Mouse (Mus musculus): ENCODE measurements around the gene Slc5a6. TPM values are rescaled to one million over a fixed set of nuclear protein-coding genes. Genes with fewer than 3 reads are reported as not detected.

Slc5a6 gene
- polyA plus RNA-seq, 1 experiment from 2014 or later, result 6.5 TPM

DNA sequence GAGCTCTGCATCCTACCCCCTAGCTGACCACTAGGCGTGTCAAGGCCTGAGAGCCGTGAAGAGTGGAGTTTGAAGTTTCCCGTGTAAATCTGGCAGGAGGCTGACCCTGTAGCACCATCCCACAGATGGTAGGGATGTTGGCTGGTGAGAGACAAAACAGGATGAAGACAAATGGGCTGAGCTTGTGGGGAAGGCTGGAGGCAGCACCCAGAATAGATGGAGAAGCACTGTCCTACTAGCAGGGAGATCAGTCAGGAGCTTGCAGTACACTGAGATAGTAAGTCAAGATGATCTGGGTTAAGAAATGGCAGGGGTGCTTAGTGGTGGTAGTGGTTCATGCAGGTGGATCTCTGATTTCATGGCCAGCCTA lies 32.1 kb upstream of the Slc5a6 start:
- Histone ChIP-seq H3K9me3 (ENCODE audit: control insufficient read depth, low read length) (no peaks in the 10 kb centered on the region), H3K4me1 (ENCODE audit: control insufficient read depth in 2 of 2, insufficient read depth in 2 of 2, low read length in 2 of 2) (peaks cover 17 to 28% of the 10 kb centered on the region in 2 experiments), H3K27me3 (ENCODE audit: control insufficient read depth, insufficient read depth, low read length) (no peaks in the 10 kb centered on the region), H3K4me3 (ENCODE audit: control insufficient read depth in 1 of 2, insufficient read depth in 1 of 2, low read depth in 1 of 2, low read length in 2 of 2) (no peak overlapping the region), H3K27ac (replicated peaks in 1 of 2; ENCODE audit: control insufficient read depth in 1 of 2, insufficient read depth in 1 of 2, low read depth in 2 of 2, low read length in 2 of 2) (no peak overlapping the region), H3K9ac (ENCODE audit: low read length) (no peak overlapping the region), H3K4me2 (ENCODE audit: low read length) (no peak overlapping the region), H3K36me3 (ENCODE audit: control insufficient read depth, insufficient read depth, low read length) (peaks cover 34% of the 10 kb centered on the region)
- no peak for ATAC-seq (ENCODE audit: insufficient number of reproducible peaks, insufficient read depth, low FRiP score, low read depth)
- 60% methylated on average over 3 of the region's 3 CpGs for WGBS

DNA sequence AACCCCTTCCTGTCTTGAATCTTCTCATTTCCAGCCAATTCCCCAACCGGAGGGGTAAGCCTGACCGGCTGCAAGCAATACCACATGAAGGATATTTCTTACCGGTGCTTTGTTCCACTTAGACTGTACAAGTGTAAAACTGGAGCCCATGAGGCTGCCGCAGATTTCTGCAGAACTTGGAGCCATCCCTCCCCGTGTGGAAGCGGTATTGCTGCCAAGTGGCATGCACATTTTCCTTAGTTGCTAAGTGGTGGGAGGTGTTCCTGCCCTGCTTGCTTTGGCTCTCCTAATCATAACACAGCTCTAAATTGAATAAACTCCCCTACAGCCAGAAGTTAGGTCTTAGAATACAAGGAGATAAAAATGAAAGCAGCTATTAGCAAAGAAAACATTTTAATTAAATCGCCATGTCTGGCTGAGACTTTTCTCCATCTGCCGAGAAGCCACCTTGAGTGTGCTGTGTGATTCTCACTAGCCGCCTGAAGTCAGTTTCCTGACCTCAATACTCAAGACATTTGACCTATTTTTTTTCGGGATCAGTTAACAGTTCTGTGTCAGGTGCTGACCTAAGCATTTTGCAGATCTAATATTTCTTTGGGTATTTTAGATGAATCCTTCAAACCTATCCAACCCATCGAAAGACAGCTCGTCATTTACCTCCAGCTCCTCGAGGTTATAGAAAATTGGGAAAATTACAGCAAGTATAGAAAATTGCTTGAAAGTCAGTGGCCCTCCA lies 31.5 kb upstream of the Slc5a6 start:
- no peak for ATAC-seq (ENCODE audit: insufficient number of reproducible peaks, insufficient read depth, low FRiP score, low read depth)

DNA sequence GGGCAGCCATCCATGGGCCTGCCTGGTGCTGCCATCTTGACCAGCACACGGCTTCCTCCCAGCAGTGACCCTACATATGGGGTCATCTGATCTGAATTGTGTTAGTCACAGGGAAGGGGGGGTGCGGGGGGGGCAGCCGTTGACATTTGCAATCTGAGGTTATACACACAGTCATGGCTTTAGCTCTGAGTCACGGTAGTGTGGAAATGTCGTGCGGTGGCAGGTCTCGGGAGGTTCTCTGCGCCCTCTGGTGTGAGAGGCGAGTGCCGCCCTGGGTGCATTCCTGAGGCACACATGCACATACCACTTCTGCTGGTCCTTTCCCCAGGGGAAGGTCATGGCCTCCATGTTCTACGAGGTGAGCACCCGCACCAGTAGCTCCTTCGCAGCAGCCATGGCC lies 27.6 kb upstream of the Slc5a6 start:
- H3K4me2 ChIP-seq (ENCODE audit: low read length), result no peak overlapping the region

More for the DNA sequence above, 31.5 kb upstream of the Slc5a6 start:
- H3K4me1 ChIP-seq (ENCODE audit: control insufficient read depth in 2 of 2, insufficient read depth in 2 of 2, low read length in 2 of 2), result peaks cover 17 to 28% of the 10 kb centered on the region in 2 experiments
- no peaks in the 10 kb centered on the region for H3K27me3 ChIP-seq (ENCODE audit: control insufficient read depth, insufficient read depth, low read length)
- peaks cover 40% of the 10 kb centered on the region for H3K36me3 ChIP-seq (ENCODE audit: control insufficient read depth, insufficient read depth, low read length)
- no peak overlapping the region for H3K4me3 ChIP-seq (ENCODE audit: control insufficient read depth in 1 of 2, insufficient read depth in 1 of 2, low read depth in 1 of 2, low read length in 2 of 2)
- 0 out of 4 replicates have a peak overlapping the region, but pooled peaks of 1 of the 2 experiments have one; percentile 26 for H3K27ac ChIP-seq (replicated peaks in 1 of 2; ENCODE audit: control insufficient read depth in 1 of 2, insufficient read depth in 1 of 2, low read depth in 2 of 2, low read length in 2 of 2)
- no peaks in the 10 kb centered on the region for H3K9me3 ChIP-seq (ENCODE audit: control insufficient read depth, low read length)
- no peak overlapping the region for H3K9ac ChIP-seq (ENCODE audit: low read length)
- H3K4me2 ChIP-seq (ENCODE audit: low read length), result no peak overlapping the region
- WGBS, result 66% methylated on average over 13 of the region's 13 CpGs

GRCm38 (mm10) chr5:31073176-31073575 lies 24.5 kb upstream of the Slc5a6 start:
- Histone ChIP-seq H3K36me3 (ENCODE audit: control insufficient read depth, insufficient read depth, low read length) (peaks cover 99% of the 10 kb centered on the region), H3K4me2 (ENCODE audit: low read length) (no peak overlapping the region), H3K27ac (replicated peaks in 1 of 2; ENCODE audit: control insufficient read depth in 1 of 2, insufficient read depth in 1 of 2, low read depth in 2 of 2, low read length in 2 of 2) (no peak overlapping the region), H3K9me3 (ENCODE audit: control insufficient read depth, low read length) (no peaks in the 10 kb centered on the region), H3K27me3 (ENCODE audit: control insufficient read depth, insufficient read depth, low read length) (no peaks in the 10 kb centered on the region), H3K9ac (ENCODE audit: low read length) (no peak overlapping the region), H3K4me3 (ENCODE audit: control insufficient read depth in 1 of 2, insufficient read depth in 1 of 2, low read depth in 1 of 2, low read length in 2 of 2) (no peak overlapping the region), H3K4me1 (ENCODE audit: control insufficient read depth in 2 of 2, insufficient read depth in 2 of 2, low read length in 2 of 2) (no peaks in the 10 kb centered on the region)
- no peak for ATAC-seq (ENCODE audit: insufficient number of reproducible peaks, insufficient read depth, low FRiP score, low read depth)
- WGBS, result 91% methylated on average over 12 of the region's 12 CpGs

More for the DNA sequence above, 27.6 kb upstream of the Slc5a6 start:
- Histone ChIP-seq H3K9me3 (ENCODE audit: control insufficient read depth, low read length) (no peaks in the 10 kb centered on the region), H3K9ac (ENCODE audit: low read length) (no peak overlapping the region), H3K36me3 (ENCODE audit: control insufficient read depth, insufficient read depth, low read length) (peaks cover 78% of the 10 kb centered on the region), H3K27me3 (ENCODE audit: control insufficient read depth, insufficient read depth, low read length) (no peaks in the 10 kb centered on the region), H3K4me1 (ENCODE audit: control insufficient read depth in 2 of 2, insufficient read depth in 2 of 2, low read length in 2 of 2) (no peaks in the 10 kb centered on the region; a peak in 1 of 4 replicates), H3K4me3 (ENCODE audit: control insufficient read depth in 1 of 2, insufficient read depth in 1 of 2, low read depth in 1 of 2, low read length in 2 of 2) (no peak overlapping the region), H3K27ac (replicated peaks in 1 of 2; ENCODE audit: control insufficient read depth in 1 of 2, insufficient read depth in 1 of 2, low read depth in 2 of 2, low read length in 2 of 2) (no peak overlapping the region)
- 79% methylated on average over 13 of the region's 13 CpGs for WGBS
- no peak for ATAC-seq (ENCODE audit: insufficient number of reproducible peaks, insufficient read depth, low FRiP score, low read depth)

DNA sequence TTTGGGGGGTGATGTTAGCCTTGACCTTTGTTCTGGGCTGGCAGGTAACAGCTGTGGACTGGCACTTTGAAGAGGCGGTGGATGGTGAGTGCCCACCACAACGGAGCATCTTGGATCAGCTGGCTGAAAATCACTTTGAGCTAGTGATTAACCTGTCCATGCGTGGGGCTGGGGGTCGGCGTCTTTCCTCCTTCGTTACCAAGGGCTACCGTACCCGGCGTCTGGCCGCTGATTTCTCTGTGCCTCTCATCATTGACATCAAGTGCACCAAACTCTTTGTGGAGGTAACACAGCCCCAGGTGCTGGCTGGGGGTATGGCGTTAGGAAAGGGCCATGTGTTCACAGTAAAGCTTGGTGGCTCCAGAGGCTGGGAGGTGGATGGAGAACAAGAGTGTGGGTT lies 23.1 kb upstream of the Slc5a6 start:
- Histone ChIP-seq H3K9me3 (ENCODE audit: control insufficient read depth, low read length) (no peaks in the 10 kb centered on the region), H3K4me3 (ENCODE audit: control insufficient read depth in 1 of 2, insufficient read depth in 1 of 2, low read depth in 1 of 2, low read length in 2 of 2) (no peak overlapping the region), H3K27ac (replicated peaks in 1 of 2; ENCODE audit: control insufficient read depth in 1 of 2, insufficient read depth in 1 of 2, low read depth in 2 of 2, low read length in 2 of 2) (no peak overlapping the region), H3K36me3 (ENCODE audit: control insufficient read depth, insufficient read depth, low read length) (peaks cover 99% of the 10 kb centered on the region), H3K9ac (ENCODE audit: low read length) (no peak overlapping the region), H3K4me2 (ENCODE audit: low read length) (no peak overlapping the region), H3K4me1 (ENCODE audit: control insufficient read depth in 2 of 2, insufficient read depth in 2 of 2, low read length in 2 of 2) (no peaks in the 10 kb centered on the region), H3K27me3 (ENCODE audit: control insufficient read depth, insufficient read depth, low read length) (no peaks in the 10 kb centered on the region)
- WGBS, result 91% methylated on average over 11 of the region's 11 CpGs
- ATAC-seq (ENCODE audit: insufficient number of reproducible peaks, insufficient read depth, low FRiP score, low read depth), result no peak

- no peaks in the 10 kb centered on the region for H3K27me3 ChIP-seq (ENCODE audit: control insufficient read depth, insufficient read depth, low read length)
- no peak overlapping the region for H3K4me3 ChIP-seq (ENCODE audit: control insufficient read depth in 1 of 2, insufficient read depth in 1 of 2, low read depth in 1 of 2, low read length in 2 of 2)
- no peaks in the 10 kb centered on the region for H3K9me3 ChIP-seq (ENCODE audit: control insufficient read depth, low read length)
- H3K4me1 ChIP-seq (ENCODE audit: control insufficient read depth in 2 of 2, insufficient read depth in 2 of 2, low read length in 2 of 2), result no peaks in the 10 kb centered on the region
- H3K36me3 ChIP-seq (ENCODE audit: control insufficient read depth, insufficient read depth, low read length), result peaks cover 99% of the 10 kb centered on the region
- WGBS, result 74% methylated on average over 2 of the region's 2 CpGs
- no peak overlapping the region for H3K4me2 ChIP-seq (ENCODE audit: low read length)
- H3K9ac ChIP-seq (ENCODE audit: low read length), result no peak overlapping the region
- H3K27ac ChIP-seq (replicated peaks in 1 of 2; ENCODE audit: control insufficient read depth in 1 of 2, insufficient read depth in 1 of 2, low read depth in 2 of 2, low read length in 2 of 2), result no peak overlapping the region
- no peak for ATAC-seq (ENCODE audit: insufficient number of reproducible peaks, insufficient read depth, low FRiP score, low read depth)
Measured at GRCm38 (mm10) chr5:31071059-31071458, 22.3 kb upstream of the Slc5a6 start.

DNA sequence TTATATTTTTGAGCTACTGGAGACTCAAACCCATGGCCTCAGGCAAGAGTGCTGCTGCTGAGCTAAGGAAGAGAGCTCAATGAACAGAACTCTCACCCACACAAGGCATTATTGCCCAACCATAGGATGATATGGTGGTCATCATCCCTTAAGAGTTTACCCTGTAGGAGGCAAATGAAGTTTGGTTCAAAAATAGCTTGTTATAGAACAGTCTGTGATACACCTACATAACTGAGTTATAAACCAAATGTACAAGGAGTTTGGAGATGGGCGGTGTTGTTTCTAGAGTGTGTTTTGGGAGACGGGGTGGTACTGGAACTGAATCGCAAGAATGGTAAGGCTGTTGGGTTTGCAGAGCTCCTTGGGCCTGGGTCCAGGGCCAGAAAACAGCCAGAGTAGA lies 21.1 kb upstream of the Slc5a6 start:
- Histone ChIP-seq H3K9me3 (ENCODE audit: control insufficient read depth, low read length) (no peaks in the 10 kb centered on the region), H3K4me3 (ENCODE audit: control insufficient read depth in 1 of 2, insufficient read depth in 1 of 2, low read depth in 1 of 2, low read length in 2 of 2) (no peak overlapping the region), H3K4me1 (ENCODE audit: control insufficient read depth in 2 of 2, insufficient read depth in 2 of 2, low read length in 2 of 2) (no peaks in the 10 kb centered on the region), H3K27ac (replicated peaks in 1 of 2; ENCODE audit: control insufficient read depth in 1 of 2, insufficient read depth in 1 of 2, low read depth in 2 of 2, low read length in 2 of 2) (no peak overlapping the region), H3K9ac (ENCODE audit: low read length) (no peak overlapping the region), H3K36me3 (ENCODE audit: control insufficient read depth, insufficient read depth, low read length) (peaks cover 96% of the 10 kb centered on the region), H3K4me2 (ENCODE audit: low read length) (no peak overlapping the region), H3K27me3 (ENCODE audit: control insufficient read depth, insufficient read depth, low read length) (no peaks in the 10 kb centered on the region)
- WGBS, result 92% methylated on average over 3 of the region's 3 CpGs
- no peak for ATAC-seq (ENCODE audit: insufficient number of reproducible peaks, insufficient read depth, low FRiP score, low read depth)

All from heart, embryonic 14.5 days (tissue).